Comparison of ENCODE assay signal across 23 mouse cellular contexts in the genomic region with DNA sequence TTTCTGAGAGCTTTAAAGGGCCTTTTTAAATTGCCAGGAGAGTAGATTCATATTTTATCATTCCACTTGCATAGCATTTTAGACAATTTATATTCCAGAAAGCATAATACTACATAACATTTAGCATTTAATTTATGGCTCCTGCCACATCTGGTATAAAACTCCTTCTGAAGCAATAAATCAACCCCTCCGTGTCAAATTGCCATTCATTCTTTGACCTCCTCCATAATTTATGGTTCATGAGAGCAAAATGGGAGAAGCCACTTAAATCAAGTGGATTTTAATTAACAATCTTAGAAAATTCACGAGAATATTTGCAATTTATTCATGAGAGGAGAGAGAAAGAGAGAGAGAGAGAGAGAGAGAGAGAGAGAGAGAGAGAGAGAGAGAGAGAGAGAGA.
DNase-seq lines count a peak whose midpoint lies in the region; ATAC-seq lines count a peak whose summit lies in the region.
"Had no signal": no experiment of that assay in that cellular context is flagged by ENCODE, and none has a peak within 500 bp of the region (broad histone marks: within the 10 kb centered on the region; RNA-seq: fewer than 3 reads in every experiment).

No protein-coding gene starts in this region.

- no peak overlapping the region for H3K4me2 ChIP-seq in forebrain, embryonic 15.5 days (replicated peaks)
- no peak overlapping the region for H3K4me2 ChIP-seq in hindbrain, embryonic 16.5 days (ENCODE audit: low read length)
- no peak overlapping the region for H3K4me2 ChIP-seq in midbrain, embryonic 16.5 days (ENCODE audit: low read length)
- H3K4me2 ChIP-seq: limb, embryonic 12.5 days; liver, embryonic 15.5 days; stomach, embryonic 15.5 days had no signal

- H3K9ac ChIP-seq in forebrain, embryonic 15.5 days (replicated peaks), result no peak overlapping the region
- no peak overlapping the region for H3K9ac ChIP-seq in hindbrain, embryonic 16.5 days (ENCODE audit: low read depth, low read length)
- no peak overlapping the region for H3K9ac ChIP-seq in midbrain, embryonic 16.5 days (ENCODE audit: low read depth, low read length)
- H3K9ac ChIP-seq: limb, embryonic 12.5 days; liver, embryonic 15.5 days; stomach, embryonic 15.5 days had no signal

- ATAC-seq in forebrain, embryonic 15.5 days (replicated peaks), result no peak
- no peak for ATAC-seq in hindbrain, embryonic 16.5 days
- no peak for ATAC-seq in midbrain, embryonic 16.5 days
- ATAC-seq in megakaryocyte-erythroid progenitor cell, adult 5-6 weeks (replicated peaks; ENCODE audit: low FRiP score, low TSS enrichment, poor library complexity, severe bottlenecking), result no peak

- H3K4me3 ChIP-seq in forebrain, embryonic 15.5 days, result no peak overlapping the region
- H3K4me3 ChIP-seq in hindbrain, embryonic 16.5 days (ENCODE audit: low read length), result no peak overlapping the region
- no peak overlapping the region for H3K4me3 ChIP-seq in midbrain, embryonic 16.5 days (ENCODE audit: low read depth, low read length)
- H3K4me3 ChIP-seq: heart, embryonic 10.5 days; limb, embryonic 12.5 days; liver, embryonic 15.5 days; megakaryocyte, embryonic 14.5 days; stomach, embryonic 15.5 days had no signal

- peaks cover 19% of the 10 kb centered on the region for H3K4me1 ChIP-seq in forebrain, embryonic 15.5 days
- peaks cover 13% of the 10 kb centered on the region for H3K4me1 ChIP-seq in hindbrain, embryonic 16.5 days (ENCODE audit: control insufficient read depth, insufficient read depth, low read depth, low read length)
- H3K4me1 ChIP-seq in midbrain, embryonic 16.5 days (ENCODE audit: control insufficient read depth, insufficient read depth, low read length), result peaks cover 23% of the 10 kb centered on the region
- H3K4me1 ChIP-seq: liver, embryonic 15.5 days; megakaryocyte, embryonic 14.5 days; stomach, embryonic 15.5 days had no signal

- H3K9me3 ChIP-seq in forebrain, embryonic 15.5 days, result no peaks in the 10 kb centered on the region
- no peaks in the 10 kb centered on the region for H3K9me3 ChIP-seq in hindbrain, embryonic 16.5 days (ENCODE audit: control insufficient read depth, low read length)
- H3K9me3 ChIP-seq in midbrain, embryonic 16.5 days (replicated peaks; ENCODE audit: control insufficient read depth, low read length, poor library complexity, severe bottlenecking), result no peaks in the 10 kb centered on the region
- H3K9me3 ChIP-seq: G1E; heart, embryonic 10.5 days; limb, embryonic 12.5 days; liver, embryonic 15.5 days; stomach, embryonic 15.5 days had no signal

- 2% methylated on average over 2 of the region's 2 CpGs for WGBS in forebrain, embryonic 15.5 days
- 12% methylated on average over 2 of the region's 2 CpGs for WGBS in hindbrain, embryonic 16.5 days
- 11% methylated on average over 2 of the region's 2 CpGs for WGBS in midbrain, embryonic 16.5 days

- 0 out of 2 replicates have a peak, but pooled peaks cover 4% of the 10 kb centered on the region for H3K27me3 ChIP-seq in forebrain, embryonic 15.5 days
- H3K27me3 ChIP-seq in hindbrain, embryonic 16.5 days (replicated peaks; ENCODE audit: control insufficient read depth, insufficient read depth, low read length), result no peaks in the 10 kb centered on the region
- no peaks in the 10 kb centered on the region for H3K27me3 ChIP-seq in midbrain, embryonic 16.5 days (ENCODE audit: control insufficient read depth, insufficient read depth, low read depth, low read length)
- H3K27me3 ChIP-seq: limb, embryonic 12.5 days; liver, embryonic 15.5 days; megakaryocyte, embryonic 14.5 days; stomach, embryonic 15.5 days had no signal

- DNase-seq in embryo, embryonic 9.5 days (ENCODE audit: extremely low spot score), result peak; percentile 16
- no peak for DNase-seq in frontal cortex, postnatal 14 days (ENCODE audit: low spot score in 2 of 2)
- DNase-seq in liver, result no peak
- DNase-seq in ovary, adult 18-20 months (ENCODE audit: low spot score), result no peak
- DNase-seq: adrenal gland, postnatal 10 days; cerebellum, postnatal 14 days; gastrocnemius, postnatal 14 days; kidney, adult 11 months; kidney, postnatal 36 days; lung, postnatal 10 days; right cerebral cortex, adult 18-20 months; spleen, adult 18-20 months; thymus, postnatal 25 days had no signal

- peak overlapping the region; percentile 65 for H3K27ac ChIP-seq in forebrain, embryonic 15.5 days (replicated peaks)
- peak overlapping the region; percentile 56; the same call in 1 of the 2 replicates for H3K27ac ChIP-seq in hindbrain, embryonic 16.5 days (ENCODE audit: low read depth, low read length)
- peak overlapping the region; percentile 74 for H3K27ac ChIP-seq in midbrain, embryonic 16.5 days (ENCODE audit: low read length)
- H3K27ac ChIP-seq: heart, embryonic 10.5 days; limb, embryonic 12.5 days; liver, embryonic 15.5 days; stomach, embryonic 15.5 days had no signal

- H3K36me3 ChIP-seq in forebrain, embryonic 15.5 days, result no peaks in the 10 kb centered on the region
- no peaks in the 10 kb centered on the region for H3K36me3 ChIP-seq in hindbrain, embryonic 16.5 days (ENCODE audit: control insufficient read depth, insufficient read depth, low read length)
- H3K36me3 ChIP-seq in midbrain, embryonic 16.5 days (ENCODE audit: control insufficient read depth, insufficient read depth, low read length), result no peaks in the 10 kb centered on the region
- H3K36me3 ChIP-seq: G1E; heart, embryonic 10.5 days; limb, embryonic 12.5 days; liver, embryonic 15.5 days; stomach, embryonic 15.5 days had no signal
